ENCODE assay signal across 24 mouse cellular contexts in the genomic region with DNA sequence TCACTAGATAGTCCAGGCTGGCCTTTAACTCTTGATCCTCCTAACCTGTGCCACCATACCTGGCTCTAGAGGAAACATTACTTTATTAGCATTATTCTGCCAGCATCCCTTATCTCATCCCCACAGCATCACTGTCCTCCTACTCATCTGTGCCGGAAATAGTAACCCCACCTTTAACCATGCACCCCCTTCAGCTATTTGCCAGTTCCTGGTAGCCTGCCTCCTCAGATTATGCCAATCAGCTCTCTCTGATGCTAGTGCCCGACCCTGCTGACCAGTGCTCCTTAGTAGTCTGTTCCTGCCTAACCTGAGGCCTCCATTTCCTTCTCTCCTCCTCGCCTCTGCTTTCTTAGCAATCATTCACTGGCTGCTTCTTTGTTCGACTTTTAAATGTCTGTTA.
DNase-seq lines count a peak whose midpoint lies in the region; ATAC-seq and TF ChIP-seq lines count a peak whose summit lies in the region.
"Had no signal": no experiment of that assay in that cellular context is flagged by ENCODE, and none has a peak within 500 bp of the region (broad histone marks: within the 10 kb centered on the region; RNA-seq: fewer than 3 reads in every experiment).

No protein-coding gene starts in this region.

- no peak overlapping the region for H3K4me3 ChIP-seq in layer of hippocampus, adult 2 months
- H3K4me3 ChIP-seq in liver, embryonic 12.5 days = no peak overlapping the region
- H3K4me3 ChIP-seq: embryonic facial prominence, embryonic 12.5 days; erythroblast, embryonic 14.5 days; forebrain, embryonic 12.5 days; heart, embryonic 12.5 days; hindbrain, embryonic 10.5 days; lung, embryonic 15.5 days; midbrain, embryonic 12.5 days; stomach, embryonic 15.5 days had no signal

- no peak for DNase-seq in layer of hippocampus, adult 2 months (ENCODE audit: low spot score in 2 of 2)
- no peak for DNase-seq in layer of hippocampus, postnatal 25 days (ENCODE audit: extremely low spot score in 1 of 2, low spot score in 1 of 2)
- DNase-seq in c-Kit-positive CD71-positive TER-119-negative erythroid progenitor cells, embryonic 14.5 days (ENCODE audit: low read depth) = peak; percentile 10
- no peak for DNase-seq in lung, postnatal 36 days
- DNase-seq in heart, adult 9 months (ENCODE audit: low spot score in 2 of 2) = no peak
- DNase-seq: adrenal gland, adult 2 months; cerebellum, postnatal 10 days; heart, postnatal 10 days; kidney, postnatal 25 days; lung, postnatal 4 days; thymus, adult 18-20 months had no signal

- no peak overlapping the region for H3K4me2 ChIP-seq in liver, embryonic 12.5 days
- H3K4me2 ChIP-seq: embryonic facial prominence, embryonic 12.5 days; forebrain, embryonic 12.5 days; heart, embryonic 12.5 days; lung, embryonic 15.5 days; midbrain, embryonic 12.5 days; stomach, embryonic 15.5 days had no signal

- H3K9me3 ChIP-seq in liver, embryonic 12.5 days (replicated peaks) = no peaks in the 10 kb centered on the region
- H3K9me3 ChIP-seq: embryonic facial prominence, embryonic 12.5 days; forebrain, embryonic 12.5 days; heart, embryonic 12.5 days; hindbrain, embryonic 10.5 days; lung, embryonic 15.5 days; midbrain, embryonic 12.5 days; stomach, embryonic 15.5 days had no signal

- peak; percentile 81 for ATAC-seq in liver, embryonic 12.5 days
- ATAC-seq in megakaryocyte, adult 5-6 weeks (ENCODE audit: poor library complexity, severe bottlenecking) = peak; percentile 17; the same call in 1 of the 2 replicates
- no peak for ATAC-seq in CD4-positive, CD25-positive, alpha-beta regulatory T cell, adult 4 months
- ATAC-seq: hindbrain, embryonic 16.5 days; intestine, embryonic 16.5 days had no signal

- TF ChIP-seq CTCF in layer of hippocampus, adult 2 months (conservative IDR thresholded peaks at IDR 0.05) = no peak

- H3K27me3 ChIP-seq in liver, embryonic 12.5 days (replicated peaks) = no peaks in the 10 kb centered on the region
- H3K27me3 ChIP-seq: embryonic facial prominence, embryonic 12.5 days; forebrain, embryonic 12.5 days; heart, embryonic 12.5 days; lung, embryonic 15.5 days; midbrain, embryonic 12.5 days; stomach, embryonic 15.5 days had no signal

- H3K27ac ChIP-seq in layer of hippocampus, adult 2 months = 0 out of 2 replicates have a peak overlapping the region, but pooled peaks have one; percentile 28
- no peak overlapping the region for H3K27ac ChIP-seq in liver, embryonic 12.5 days
- H3K27ac ChIP-seq: embryonic facial prominence, embryonic 12.5 days; forebrain, embryonic 12.5 days; hindbrain, embryonic 10.5 days; lung, embryonic 15.5 days; midbrain, embryonic 12.5 days; stomach, embryonic 15.5 days had no signal

- H3K4me1 ChIP-seq in liver, embryonic 12.5 days = peaks cover 8% of the 10 kb centered on the region
- H3K4me1 ChIP-seq: embryonic facial prominence, embryonic 12.5 days; forebrain, embryonic 12.5 days; heart, embryonic 12.5 days; hindbrain, embryonic 10.5 days; lung, embryonic 15.5 days; midbrain, embryonic 12.5 days; stomach, embryonic 15.5 days had no signal

- peaks cover 9% of the 10 kb centered on the region for H3K36me3 ChIP-seq in liver, embryonic 12.5 days

- WGBS in liver, embryonic 12.5 days (ENCODE audit: insufficient replicate concordance) = 38% methylated on average over 4 of the region's 4 CpGs

- H3K9ac ChIP-seq in liver, embryonic 12.5 days = no peak overlapping the region
- H3K9ac ChIP-seq: embryonic facial prominence, embryonic 12.5 days; forebrain, embryonic 12.5 days; heart, embryonic 12.5 days; lung, embryonic 15.5 days; midbrain, embryonic 12.5 days; stomach, embryonic 15.5 days had no signal
